Mouse (Mus musculus) myocyte (in vitro differentiated cells): ENCODE data around the gene Ly6g6f.

Experiments used
- CEBPB ChIP-seq: IDR thresholded peaks from 2 replicates; pipeline ENCODE4 v1.6.1; 2011; ENCODE audit warnings: mild to moderate bottlenecking, moderate library complexity; ENCODE audit not compliant: poor library complexity, insufficient read depth, severe bottlenecking
- E2F4 ChIP-seq: IDR thresholded peaks from one replicate; pipeline ENCODE4 v1.6.1; 2011; ENCODE audit warnings: mild to moderate bottlenecking, control low read depth, moderate library complexity; ENCODE audit not compliant: insufficient read depth
- MAX ChIP-seq: IDR thresholded peaks from one replicate; pipeline ENCODE4 v1.6.1; 2011; ENCODE audit warnings: low read depth, mild to moderate bottlenecking, control low read depth
- MYOD1 ChIP-seq, 3 experiments: IDR thresholded peaks; one replicate each; pipeline ENCODE4 v1.6.1; 2011; ENCODE audit warnings: control low read depth in 2 of 3, low read depth in 2 of 3, mild to moderate bottlenecking in 2 of 3, moderate library complexity in 1 of 3; ENCODE audit not compliant: insufficient read length in 2 of 3, control insufficient read depth in 1 of 3
- POLR2A ChIP-seq: IDR thresholded peaks from one replicate; pipeline ENCODE4 v1.6.1; 2011; ENCODE audit warnings: low read depth, mild to moderate bottlenecking, control low read depth, moderate library complexity; ENCODE audit not compliant: insufficient read length
- TCF12 ChIP-seq: IDR thresholded peaks from one replicate; pipeline ENCODE4 v1.6.1; 2011; ENCODE audit warnings: mild to moderate bottlenecking, control low read depth; ENCODE audit not compliant: poor library complexity, insufficient read depth, severe bottlenecking
- USF1 ChIP-seq: IDR thresholded peaks from one replicate; pipeline ENCODE4 v1.6.1; 2011; ENCODE audit warnings: low read depth, mild to moderate bottlenecking, control low read depth, moderate library complexity

GRCm38 (mm10) chr17:35108097-35108496, 22.7 kb upstream of the Ly6g6f start, which contains the start of gene Ly6g5c:
- no peak for TF ChIP-seq POLR2A
- no peak for TF ChIP-seq E2F4
- TF ChIP-seq TCF12: no peak
- no peak for TF ChIP-seq CEBPB
- no peak for TF ChIP-seq MAX
- no peak for TF ChIP-seq MYOD1 (IDR thresholded peaks at IDR 0.05; ENCODE audit: control insufficient read depth in 1 of 3, insufficient read length in 2 of 3, low read depth in 2 of 3)
- TF ChIP-seq USF1: no peak
